Mouse (Mus musculus) adrenal gland, adult (tissue): ENCODE data around the gene Mcee.
A peak's percentile ranks its signal among the peaks of the same experiment; 100 is the strongest.

Source experiments
- DNase-seq, 2 experiments: peaks; one replicate each; pipeline ENCODE4 v3.0.0; 2022 to 2023; ENCODE audit warnings: low spot score in 1 of 2; ENCODE audit not compliant: inconsistent age in 2 of 2

Gene Mcee

DNA sequence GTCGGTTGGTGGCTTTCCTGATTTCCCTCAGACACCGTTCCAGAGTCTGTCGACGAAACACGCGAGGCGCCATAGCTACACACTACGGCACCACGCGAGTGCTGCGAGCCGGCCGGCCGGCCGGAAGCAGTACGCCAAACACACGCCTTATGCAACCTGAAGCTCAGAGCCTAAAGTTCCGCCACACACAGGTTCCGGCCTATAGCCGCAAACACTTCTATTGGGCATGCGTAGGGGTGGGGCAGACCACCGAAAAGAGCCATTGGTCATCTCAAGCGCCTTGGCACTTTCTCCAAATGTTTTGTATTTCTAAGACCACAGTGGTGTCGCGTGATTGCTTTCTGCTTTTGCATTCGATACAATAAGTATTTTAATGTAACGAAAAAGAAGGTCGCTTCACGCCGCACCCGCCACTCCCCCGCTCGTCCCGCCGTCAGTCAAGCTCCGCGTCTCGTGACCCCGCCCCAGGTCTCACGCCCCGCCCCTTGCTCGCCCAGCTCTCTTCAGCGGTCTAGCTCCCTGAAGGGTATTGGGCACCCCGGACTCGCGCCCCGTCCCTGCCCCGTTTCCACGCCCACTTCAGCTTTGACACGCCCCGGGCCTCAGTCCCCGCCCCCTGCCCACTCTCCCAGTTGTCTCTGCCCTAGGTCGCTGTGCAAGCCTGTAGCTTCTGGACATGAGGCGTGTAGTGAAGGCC is at the start of gene Mcee, which contains the start of gene Mphosph10:
TSS of gene Mcee (plus strand) at position 486 of the 697 bp plus-strand sequence.
TSS of gene Mphosph10 (minus strand) at position 147 of the 697 bp plus-strand sequence.
- peak; percentile 99 to 100 for DNase-seq

GRCm38 (mm10) chr7:64347813-64348212 is 44.6 kb upstream of the Mcee start:
- no peak for DNase-seq

- no peak for DNase-seq
Measured at GRCm38 (mm10) chr7:64349147-64349861, 43.1 kb upstream of the Mcee start.

- DNase-seq = peak in 1 of 2 experiments; percentile 41
Measured at GRCm38 (mm10) chr7:64351087-64351486, 41.3 kb upstream of the Mcee start.

GRCm38 (mm10) chr7:64354206-64354605 is 38.2 kb upstream of the Mcee start:
- DNase-seq = no peak

DNA sequence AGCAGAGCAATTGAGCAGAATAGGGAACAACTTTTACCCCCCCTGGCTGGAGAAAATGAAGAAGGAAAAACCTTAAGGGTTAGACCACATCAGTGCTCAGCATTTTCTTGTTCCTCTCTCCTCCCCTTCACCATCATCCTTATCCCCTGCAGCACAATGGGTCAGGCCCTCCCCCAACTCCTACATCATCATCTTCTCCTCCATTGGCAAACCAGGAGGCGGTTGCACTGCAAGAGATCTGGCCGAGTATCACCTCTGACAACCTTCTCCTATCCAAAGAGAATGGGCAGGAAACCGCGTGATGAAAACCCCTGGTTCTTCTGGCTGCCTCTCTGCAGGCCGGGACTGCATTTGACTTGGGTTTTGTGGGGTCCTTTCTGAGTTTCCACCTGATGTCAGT is 35.7 kb upstream of the Mcee start:
- no peak for DNase-seq

DNA sequence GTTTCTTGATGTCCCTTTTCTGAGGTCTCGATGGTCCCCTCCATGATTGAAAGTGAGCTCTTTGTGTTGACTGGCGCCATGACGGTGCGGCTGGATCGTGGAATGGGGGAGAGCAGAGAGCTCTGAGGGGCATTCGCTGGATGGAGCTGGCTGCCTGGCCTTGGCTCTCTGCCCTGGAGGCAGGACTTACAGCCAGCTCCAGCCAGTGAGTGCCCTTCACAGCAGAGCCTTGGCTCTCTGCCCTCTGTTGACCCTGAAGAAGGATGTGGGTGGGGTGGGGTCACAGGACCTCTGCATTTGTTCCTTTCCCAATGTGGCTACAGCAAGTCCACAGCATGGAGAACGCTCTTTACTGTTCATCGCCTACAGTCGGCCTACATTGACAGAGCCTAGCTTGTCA is 35.0 kb upstream of the Mcee start:
- peak; percentile 85 to 93 for DNase-seq

DNA sequence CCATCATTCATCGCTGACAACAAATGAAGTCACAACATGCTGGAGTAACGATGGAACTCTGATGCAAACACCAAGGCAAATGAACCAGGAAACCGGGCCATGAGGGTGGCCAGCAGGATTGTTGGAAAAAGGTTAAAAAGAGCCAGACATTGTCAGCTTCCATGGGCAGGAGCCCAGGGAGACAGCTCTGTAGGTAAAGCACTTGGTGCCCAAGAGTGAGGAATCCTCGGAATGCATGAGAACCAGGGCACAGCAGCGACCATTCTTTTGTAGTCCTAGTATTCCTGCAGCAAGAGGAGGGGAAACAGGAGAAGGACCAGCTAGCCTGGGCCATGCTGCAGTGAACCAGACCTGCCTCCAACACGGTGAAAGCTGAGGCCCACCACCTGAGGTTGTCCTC is 33.7 kb upstream of the Mcee start:
- DNase-seq = no peak

GRCm38 (mm10) chr7:64359943-64360585 is 32.3 kb upstream of the Mcee start:
- DNase-seq = no peak

DNA sequence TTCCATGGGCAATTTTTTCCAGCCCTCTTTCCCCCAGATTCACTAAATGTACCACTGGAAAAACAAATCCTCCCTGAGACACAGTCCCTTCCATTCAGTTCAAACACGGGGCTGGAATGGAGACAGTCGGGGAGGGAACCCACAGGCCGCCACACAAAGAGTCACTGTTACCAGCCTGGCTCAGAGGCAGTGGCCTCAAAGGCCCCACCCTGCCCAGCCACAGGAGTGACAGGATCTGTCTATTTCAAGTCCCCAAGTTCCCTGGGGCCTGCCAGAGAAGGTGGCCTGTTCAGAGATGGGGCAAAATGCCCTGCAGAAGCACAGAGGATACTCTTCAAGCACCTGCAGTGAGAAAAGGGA is 31.8 kb upstream of the Mcee start:
- no peak for DNase-seq

DNA sequence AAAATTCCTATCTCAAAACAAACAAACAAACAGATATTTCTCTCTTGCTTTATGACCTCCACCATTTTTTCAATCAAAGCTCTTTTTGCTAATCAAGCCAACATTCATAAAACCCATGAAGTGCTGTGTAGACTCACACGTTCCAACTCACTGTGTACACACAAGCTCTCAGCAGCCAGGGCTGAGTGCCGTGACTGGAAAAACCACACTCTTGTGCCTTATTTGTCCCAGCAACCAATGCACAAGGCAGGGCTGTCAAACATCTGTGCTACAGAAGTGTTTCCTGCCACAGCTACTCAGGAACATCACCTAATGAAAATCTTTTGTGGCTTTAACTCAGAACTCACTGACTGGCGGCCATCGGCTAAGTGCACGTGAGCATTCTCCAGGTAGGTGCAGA is 26.5 kb upstream of the Mcee start:
- DNase-seq = no peak

- DNase-seq = no peak
Measured at GRCm38 (mm10) chr7:64369841-64370240, 22.6 kb upstream of the Mcee start.

DNA sequence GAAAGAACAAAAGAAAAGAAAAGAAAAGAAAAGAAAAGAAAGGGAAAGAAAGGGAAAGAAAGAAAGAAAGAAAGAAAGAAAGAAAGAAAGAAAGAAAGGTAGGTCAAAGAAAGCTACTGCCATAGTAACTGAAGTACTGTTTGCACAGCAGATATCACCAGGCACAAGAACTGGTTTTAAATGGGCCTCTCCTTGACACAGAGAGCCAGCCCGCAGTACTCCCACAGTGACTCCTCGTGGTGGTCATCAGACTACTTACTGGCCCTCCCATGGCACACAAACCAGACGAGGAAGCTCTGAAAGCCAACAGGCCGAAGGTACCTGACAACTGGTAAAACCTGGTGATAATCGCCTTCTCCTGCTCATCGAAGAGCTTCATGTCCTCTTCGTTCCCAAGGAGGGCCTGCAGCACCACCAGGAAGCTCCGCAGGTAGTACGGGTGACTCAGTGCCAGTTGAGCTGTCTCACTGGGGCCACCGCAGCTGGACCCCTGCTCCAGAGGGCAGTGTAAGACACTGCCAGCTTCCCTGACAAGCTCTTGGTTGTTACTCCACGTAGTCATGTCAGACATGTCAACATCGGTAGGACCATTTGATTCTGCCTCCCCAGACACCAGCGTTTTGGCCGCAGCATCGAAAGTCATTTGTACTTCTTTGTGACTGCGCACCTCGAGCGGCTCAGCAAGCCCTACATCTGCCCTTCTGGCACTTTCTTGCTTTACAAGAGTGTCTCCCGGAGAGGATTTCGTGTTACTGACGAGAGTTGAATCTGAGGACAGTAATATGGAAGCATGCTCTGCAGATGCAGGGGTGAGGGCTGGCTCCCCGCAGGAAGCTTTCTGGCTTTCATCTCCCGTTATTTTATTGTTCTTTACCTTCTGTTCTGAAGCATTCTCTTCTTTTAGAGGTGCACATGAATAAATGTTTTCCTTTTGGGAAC is 20.2 kb upstream of the Mcee start:
- DNase-seq = no peak

- peak in 1 of 2 experiments; percentile 43 for DNase-seq
Measured at GRCm38 (mm10) chr7:64373147-64373829, 19.1 kb upstream of the Mcee start.

GRCm38 (mm10) chr7:64373830-64374562 is 18.4 kb upstream of the Mcee start, which contains the start of gene Fan1:
Fan1 (minus strand) TSS chr7:64374095.
- peak; percentile 90 to 97 for DNase-seq

DNA sequence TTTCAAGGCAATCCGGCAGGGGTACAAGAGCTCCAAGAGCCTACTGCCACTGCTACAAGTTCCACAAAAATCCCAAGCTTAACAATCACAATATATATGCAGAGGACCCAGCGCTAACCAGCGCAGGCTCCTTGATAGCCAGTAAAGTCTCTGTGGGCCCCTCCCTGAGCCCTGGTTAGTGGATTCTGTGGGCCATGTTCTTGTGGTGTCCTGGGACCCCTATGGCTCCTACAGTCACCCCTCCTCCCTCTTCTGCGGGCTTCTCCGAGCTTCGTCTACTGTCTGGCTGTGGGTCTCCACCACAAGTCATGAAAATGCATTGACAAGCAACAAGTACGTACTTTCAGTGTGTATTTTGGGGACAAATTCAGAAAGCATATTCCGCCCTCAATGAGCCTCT is 928 bp upstream of the Mcee start:
- peak in 1 of 2 experiments; percentile 21 for DNase-seq

- no peak for DNase-seq
Measured at GRCm38 (mm10) chr7:64392819-64393151, 378 bp downstream of the Mcee start.

DNA sequence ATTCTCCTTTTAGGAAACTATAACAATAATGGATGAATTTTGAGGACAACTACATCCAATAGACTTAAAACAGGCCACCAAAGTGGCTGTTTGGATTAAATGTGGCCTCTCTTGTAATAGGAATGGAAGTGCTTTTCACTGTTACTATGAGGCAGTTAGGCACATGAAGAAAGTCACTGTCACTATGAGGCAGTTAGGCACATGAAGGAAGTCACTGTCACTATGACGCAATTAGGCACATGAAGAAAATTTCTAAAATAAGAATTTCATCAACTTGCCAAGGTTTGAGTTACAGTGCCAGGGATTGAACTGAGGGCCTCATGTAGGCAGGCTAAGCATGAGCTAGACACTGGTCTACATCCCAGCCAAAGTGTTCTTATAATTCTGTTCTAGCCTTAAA is 8.3 kb downstream of the Mcee start:
- DNase-seq = no peak

DNA sequence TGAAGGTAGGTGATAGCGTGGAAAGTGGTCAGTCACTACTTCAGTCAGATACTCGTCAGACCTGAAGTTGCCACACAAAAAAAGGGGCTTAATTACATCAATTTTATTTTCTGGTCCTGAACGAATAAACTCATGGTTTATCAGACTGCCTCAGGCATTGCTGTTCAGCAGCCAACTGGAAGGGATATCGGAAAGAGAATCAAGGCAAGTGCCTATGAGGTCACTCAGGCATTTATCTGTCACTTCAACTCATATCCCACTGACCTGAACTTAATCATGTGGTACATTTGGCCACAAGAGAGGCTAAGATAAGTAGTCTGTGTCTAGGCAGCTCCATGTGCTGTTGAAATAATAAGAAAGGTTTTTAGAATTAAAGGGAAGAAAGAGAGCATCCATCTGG is 10.0 kb downstream of the Mcee start:
- DNase-seq = no peak

GRCm38 (mm10) chr7:64403989-64404388 is 11.6 kb downstream of the Mcee start:
- no peak for DNase-seq
